Mouse (Mus musculus) midbrain, embryonic 10.5 days (tissue): ENCODE results near the gene Slc41a3. TPM values are rescaled to one million over a fixed set of nuclear protein-coding genes. Genes with fewer than 3 reads are reported as not detected.

Source experiments
- DNase-seq: peaks from one replicate; pipeline ENCODE4 v3.0.0-alpha.2; 2017; ENCODE audit warnings: low spot score
- H3K27ac ChIP-seq: fragments of 300-500 bp; sonication (generic); replicated peaks from 2 replicates; pipeline ENCODE4 v1.5.1; 2016; ENCODE audit warnings: mild to moderate bottlenecking
- H3K27me3 ChIP-seq: fragments of 300-500 bp; sonication (generic); 2 replicates; pipeline ENCODE4 v1.6.1; 2016; ENCODE audit warnings: low read depth, mild to moderate bottlenecking; ENCODE audit not compliant: poor library complexity, severe bottlenecking
- H3K36me3 ChIP-seq: fragments of 300-500 bp; sonication (generic); 2 replicates; pipeline ENCODE4 v1.6.1; 2016; ENCODE audit warnings: mild to moderate bottlenecking, moderate library complexity
- H3K4me1 ChIP-seq: fragments of 300-500 bp; sonication (generic); 2 replicates; pipeline ENCODE4 v1.6.1; 2016
- H3K4me3 ChIP-seq: fragments of 300-500 bp; sonication (generic); 2 replicates; pipeline ENCODE4 v1.5.1; 2016; ENCODE audit warnings: mild to moderate bottlenecking, moderate library complexity
- H3K9me3 ChIP-seq: fragments of 300-500 bp; sonication (generic); replicated peaks from 2 replicates; pipeline ENCODE4 v1.6.1; 2016; ENCODE audit warnings: mild to moderate bottlenecking
- WGBS: fragments of 180-500 bp; shearing (Covaris S2); methylation state at CpG from one replicate; pipeline ENCODE4 v1.1.7; 2016; 5-methylcytosine and 5-hydroxymethylcytosine counted together
- polyA plus RNA-seq: library from polyadenylated mRNA; unstranded; fragments of >200 nt; fragmentation: Nextera tagmentation; extraction: Ambion mirVana; gene quantifications from 2 replicates; pipeline ENCODE4 v1.2.1, GENCODE M21; 2016

Gene Slc41a3
- polyA plus RNA-seq, 1 experiment from 2014 or later, result 2.2 TPM

- H3K9me3 ChIP-seq, result no peaks in the 10 kb centered on the region
- no peak overlapping the region for H3K4me3 ChIP-seq
- DNase-seq, result no peak
- H3K27me3 ChIP-seq, result no peaks in the 10 kb centered on the region
- peak overlapping the region; percentile 58 for H3K27ac ChIP-seq
- WGBS, result 89% methylated on average over 5 of the region's 5 CpGs
- H3K36me3 ChIP-seq, result peaks cover 65% of the 10 kb centered on the region
- H3K4me1 ChIP-seq, result peaks cover 12% of the 10 kb centered on the region; the same call in 1 of the 2 replicates
Observed at GRCm38 (mm10) chr6:90662148-90662547, 57.6 kb downstream of the Slc41a3 start.

GRCm38 (mm10) chr6:90663736-90664135, 59.2 kb downstream of the Slc41a3 start:
- Histone ChIP-seq H3K4me1 (peaks cover 12% of the 10 kb centered on the region; the same call in 1 of the 2 replicates), H3K27ac (no peak overlapping the region), H3K36me3 (peaks cover 81% of the 10 kb centered on the region), H3K4me3 (no peak overlapping the region), H3K27me3 (no peaks in the 10 kb centered on the region), H3K9me3 (no peaks in the 10 kb centered on the region)
- 82% methylated on average over 11 of the region's 11 CpGs for WGBS
- DNase-seq, result no peak

GRCm38 (mm10) chr6:90668693-90669092, 64.2 kb downstream of the Slc41a3 start:
- 82% methylated on average over 9 of the region's 9 CpGs for WGBS
- Histone ChIP-seq H3K4me3 (no peak overlapping the region), H3K4me1 (no peaks in the 10 kb centered on the region), H3K36me3 (peaks cover 100% of the 10 kb centered on the region), H3K27me3 (no peaks in the 10 kb centered on the region), H3K9me3 (no peaks in the 10 kb centered on the region), H3K27ac (no peak overlapping the region)
- DNase-seq, result no peak

- H3K27ac ChIP-seq, result no peak overlapping the region
- H3K9me3 ChIP-seq, result no peaks in the 10 kb centered on the region
- no peak overlapping the region for H3K4me3 ChIP-seq
- peaks cover 92% of the 10 kb centered on the region for H3K36me3 ChIP-seq
- no peaks in the 10 kb centered on the region for H3K27me3 ChIP-seq
- DNase-seq, result no peak
- peaks cover 6% of the 10 kb centered on the region; the same call in 1 of the 2 replicates for H3K4me1 ChIP-seq
- 57% methylated on average over 4 of the region's 4 CpGs for WGBS
Observed at GRCm38 (mm10) chr6:90678759-90679158, 74.2 kb downstream of the Slc41a3 start.

- no peak overlapping the region for H3K4me3 ChIP-seq
- H3K4me1 ChIP-seq, result peaks cover 6% of the 10 kb centered on the region; the same call in 1 of the 2 replicates
- H3K27me3 ChIP-seq, result no peaks in the 10 kb centered on the region
- no peak for DNase-seq
- WGBS, result 90% methylated on average over 12 of the region's 12 CpGs
- H3K36me3 ChIP-seq, result peaks cover 89% of the 10 kb centered on the region
- H3K27ac ChIP-seq, result no peak overlapping the region
- H3K9me3 ChIP-seq, result no peaks in the 10 kb centered on the region
Observed at GRCm38 (mm10) chr6:90680401-90680800, 75.9 kb downstream of the Slc41a3 start.

GRCm38 (mm10) chr6:90683831-90684532, 79.5 kb downstream of the Slc41a3 start:
- Histone ChIP-seq H3K4me1 (peaks cover 3% of the 10 kb centered on the region; the same call in 1 of the 2 replicates), H3K9me3 (no peaks in the 10 kb centered on the region), H3K36me3 (peaks cover 84% of the 10 kb centered on the region), H3K4me3 (no peak overlapping the region), H3K27me3 (no peaks in the 10 kb centered on the region), H3K27ac (no peak overlapping the region)
- 91% methylated on average over 3 of the region's 3 CpGs for WGBS
- no peak for DNase-seq

- no peaks in the 10 kb centered on the region for H3K9me3 ChIP-seq
- H3K36me3 ChIP-seq, result peaks cover 90% of the 10 kb centered on the region
- no peak overlapping the region for H3K4me3 ChIP-seq
- no peak for DNase-seq
- H3K4me1 ChIP-seq, result no peaks in the 10 kb centered on the region; the same call in 1 of the 2 replicates
- WGBS, result 79% methylated on average over 1 of the region's 1 CpGs
- no peaks in the 10 kb centered on the region for H3K27me3 ChIP-seq
- no peak overlapping the region for H3K27ac ChIP-seq
Observed at GRCm38 (mm10) chr6:90686812-90687211, 82.3 kb downstream of the Slc41a3 start.

- no peaks in the 10 kb centered on the region for H3K9me3 ChIP-seq
- no peak overlapping the region for H3K27ac ChIP-seq
- no peak for DNase-seq
- H3K27me3 ChIP-seq, result no peaks in the 10 kb centered on the region
- no peak overlapping the region for H3K4me3 ChIP-seq
- 97% methylated on average over 6 of the region's 6 CpGs for WGBS
- peaks cover 91% of the 10 kb centered on the region for H3K36me3 ChIP-seq
- H3K4me1 ChIP-seq, result no peaks in the 10 kb centered on the region; the same call in 1 of the 2 replicates
Observed at GRCm38 (mm10) chr6:90688003-90688402, 83.5 kb downstream of the Slc41a3 start.

GRCm38 (mm10) chr6:90688742-90689141, 84.2 kb downstream of the Slc41a3 start:
- Histone ChIP-seq H3K27me3 (no peaks in the 10 kb centered on the region), H3K36me3 (peaks cover 91% of the 10 kb centered on the region), H3K4me1 (no peaks in the 10 kb centered on the region; the same call in 1 of the 2 replicates), H3K27ac (no peak overlapping the region), H3K9me3 (no peaks in the 10 kb centered on the region), H3K4me3 (no peak overlapping the region)
- WGBS, result 80% methylated on average over 3 of the region's 3 CpGs
- DNase-seq, result no peak

GRCm38 (mm10) chr6:90689500-90689899, 85.0 kb downstream of the Slc41a3 start:
- Histone ChIP-seq H3K4me3 (no peak overlapping the region), H3K4me1 (no peaks in the 10 kb centered on the region), H3K9me3 (no peaks in the 10 kb centered on the region), H3K27me3 (no peaks in the 10 kb centered on the region), H3K27ac (no peak overlapping the region), H3K36me3 (peaks cover 91% of the 10 kb centered on the region)
- no peak for DNase-seq
- 92% methylated on average over 10 of the region's 10 CpGs for WGBS

GRCm38 (mm10) chr6:90691935-90692334, 87.4 kb downstream of the Slc41a3 start:
- DNase-seq, result no peak
- no peak overlapping the region for H3K27ac ChIP-seq
- no peaks in the 10 kb centered on the region for H3K27me3 ChIP-seq
- H3K4me3 ChIP-seq, result no peak overlapping the region
- WGBS, result 84% methylated on average over 2 of the region's 2 CpGs
- peaks cover 80% of the 10 kb centered on the region for H3K36me3 ChIP-seq
- no peaks in the 10 kb centered on the region for H3K4me1 ChIP-seq
- H3K9me3 ChIP-seq, result no peaks in the 10 kb centered on the region

- no peaks in the 10 kb centered on the region for H3K9me3 ChIP-seq
- peaks cover 75% of the 10 kb centered on the region for H3K36me3 ChIP-seq
- H3K4me1 ChIP-seq, result no peaks in the 10 kb centered on the region
- no peak overlapping the region for H3K4me3 ChIP-seq
- H3K27me3 ChIP-seq, result no peaks in the 10 kb centered on the region
- no peak for DNase-seq
- H3K27ac ChIP-seq, result no peak overlapping the region
- 84% methylated on average over 2 of the region's 2 CpGs for WGBS
Observed at GRCm38 (mm10) chr6:90692404-90692803, 87.9 kb downstream of the Slc41a3 start.

GRCm38 (mm10) chr6:90695754-90696153, 91.2 kb downstream of the Slc41a3 start:
- WGBS, result 92% methylated on average over 1 of the region's 1 CpGs
- Histone ChIP-seq H3K27ac (peak overlapping the region; percentile 19; the same call in 1 of the 2 replicates), H3K9me3 (no peaks in the 10 kb centered on the region), H3K4me1 (peaks cover 16% of the 10 kb centered on the region), H3K4me3 (no peak overlapping the region), H3K36me3 (peaks cover 42% of the 10 kb centered on the region), H3K27me3 (no peaks in the 10 kb centered on the region)
- DNase-seq, result no peak
